Mouse (Mus musculus) kidney, postnatal 0 days (tissue): ENCODE measurements around the gene Papss1. TPM values are rescaled to one million over a fixed set of nuclear protein-coding genes. Genes with fewer than 3 reads are reported as not detected.

Experiments used
- ATAC-seq: fragments of 200-750 bp; cut with Nextera tagmentation; replicated peaks from 2 replicates; pipeline ENCODE4 v1.8.0; 2017; ENCODE audit warnings: low read depth, moderate number of reproducible peaks, moderate TSS enrichment, moderate library complexity; ENCODE audit not compliant: low FRiP score
- DNase-seq: peaks from one replicate; pipeline ENCODE4 v3.0.0-alpha.2; 2016; ENCODE audit warnings: low spot score
- H3K27ac ChIP-seq: fragments of 300-500 bp; sonication (generic); 2 replicates; pipeline ENCODE4 v1.5.1; 2014; ENCODE audit warnings: mild to moderate bottlenecking
- H3K27me3 ChIP-seq: fragments of 300-500 bp; sonication (generic); 2 replicates; pipeline ENCODE4 v1.6.1; 2014; ENCODE audit warnings: low read length, mixed read lengths; ENCODE audit not compliant: insufficient read depth
- H3K36me3 ChIP-seq: fragments of 300-500 bp; sonication (generic); 2 replicates; pipeline ENCODE4 v1.6.1; 2014; ENCODE audit warnings: low read length, mixed read lengths; ENCODE audit not compliant: insufficient read depth
- H3K4me1 ChIP-seq: fragments of 300-500 bp; sonication (generic); replicated peaks from 2 replicates; pipeline ENCODE4 v1.6.1; 2014; ENCODE audit warnings: antibody characterized with exemption, low read length, mixed read lengths; ENCODE audit not compliant: insufficient read depth
- H3K4me2 ChIP-seq: fragments of 300-500 bp; sonication (generic); 2 replicates; pipeline ENCODE4 v1.6.1; 2014; ENCODE audit warnings: mild to moderate bottlenecking, low read length, moderate library complexity, mixed read lengths
- H3K4me3 ChIP-seq: fragments of 300-500 bp; sonication (generic); replicated peaks from 2 replicates; pipeline ENCODE4 v1.5.1; 2014; ENCODE audit warnings: low read depth, low read length
- H3K9ac ChIP-seq: fragments of 300-500 bp; sonication (generic); 2 replicates; pipeline ENCODE4 v1.6.1; 2014; ENCODE audit warnings: low read depth, low read length
- H3K9me3 ChIP-seq: fragments of 300-500 bp; sonication (generic); replicated peaks from 2 replicates; pipeline ENCODE4 v1.6.1; 2016; ENCODE audit warnings: low read length, inconsistent platforms, mixed read lengths
- CTCF ChIP-seq: IDR thresholded peaks from 2 replicates; pipeline ENCODE4 v1.5.1; 2016; ENCODE audit warnings: antibody characterized with exemption, low read depth, mild to moderate bottlenecking, moderate library complexity
- WGBS: fragments of 180-500 bp; shearing (Covaris S2); extraction: QIAGEN DNeasy Blood & Tissue Kit; methylation state at CpG from one replicate; pipeline ENCODE4 v1.1.7; 2014; 5-methylcytosine and 5-hydroxymethylcytosine counted together
- polyA plus RNA-seq: library from polyadenylated mRNA; unstranded; fragments of >200 nt; fragmentation: Nextera tagmentation; extraction: Ambion mirVana; gene quantifications from 2 replicates; pipeline ENCODE4 v1.2.1, GENCODE M21; 2015

Papss1 gene
- polyA plus RNA-seq = 116 and 130 TPM in 2 replicates

GRCm38 (mm10) chr3:131564430-131565256, at the start of gene Papss1:
Gene Papss1, plus strand, starts transcription at chr3:131564768.
- Histone ChIP-seq H3K4me1 (peaks cover 12% of the 10 kb centered on the region; the same call in 1 of the 2 replicates), H3K9me3 (no peaks in the 10 kb centered on the region), H3K4me2 (peak within 1 kb of the TSS; percentile 68), H3K27me3 (no peaks in the 10 kb centered on the region), H3K4me3 (peak within 1 kb of the TSS; percentile 82), H3K36me3 (0 out of 2 replicates have a peak, but pooled peaks cover 3% of the 10 kb centered on the region), H3K27ac (peak within 1 kb of the TSS; percentile 95), H3K9ac (peak within 1 kb of the TSS; percentile 84)
- peak; percentile 99 for ATAC-seq
- peak; percentile 100 for DNase-seq
- no peak; the same call in 1 of the 2 replicates for TF ChIP-seq CTCF
- under 1% methylated on average over 72 of the region's 73 CpGs for WGBS

DNA sequence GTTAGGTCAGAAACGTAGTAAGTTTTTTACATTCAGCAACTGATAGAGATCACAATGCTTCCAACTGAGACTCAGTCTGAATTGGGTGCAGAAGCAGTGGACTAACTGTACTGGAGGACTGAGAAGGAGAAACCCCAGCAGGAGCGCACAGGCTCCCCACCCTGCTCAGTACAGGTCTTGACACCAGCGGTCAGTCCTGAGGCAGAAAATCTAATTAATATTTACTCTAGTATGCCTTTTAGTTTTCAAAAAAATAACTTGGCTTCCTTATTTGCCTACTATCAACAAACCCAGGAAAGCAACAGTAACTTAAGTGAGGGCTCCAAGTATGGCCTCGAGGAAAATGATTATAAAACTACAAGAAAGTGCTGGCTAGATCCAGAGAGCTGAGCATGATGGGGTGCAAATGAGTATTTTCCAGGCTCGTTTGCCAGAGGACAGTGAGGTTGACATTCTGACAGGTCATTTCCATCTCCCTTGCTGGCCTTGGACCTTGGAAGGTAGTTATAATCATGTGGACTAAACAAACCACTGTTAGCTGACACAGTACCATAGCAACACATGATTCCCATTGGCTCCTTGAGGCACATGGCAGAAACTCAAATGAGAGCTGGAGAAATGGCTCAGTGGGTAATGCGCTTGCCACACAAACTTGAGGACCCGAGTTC, 48.1 kb upstream of the Papss1 start:
- 79% methylated on average over 7 of the region's 7 CpGs for WGBS
- ATAC-seq (no peak), DNase-seq (no peak)
- Histone ChIP-seq H3K36me3 (no peaks in the 10 kb centered on the region), H3K27me3 (no peaks in the 10 kb centered on the region), H3K4me3 (no peak overlapping the region), H3K27ac (no peak overlapping the region), H3K9me3 (no peaks in the 10 kb centered on the region), H3K4me1 (no peaks in the 10 kb centered on the region), H3K4me2 (no peak overlapping the region), H3K9ac (no peak overlapping the region)
- no peak for TF ChIP-seq CTCF

DNA sequence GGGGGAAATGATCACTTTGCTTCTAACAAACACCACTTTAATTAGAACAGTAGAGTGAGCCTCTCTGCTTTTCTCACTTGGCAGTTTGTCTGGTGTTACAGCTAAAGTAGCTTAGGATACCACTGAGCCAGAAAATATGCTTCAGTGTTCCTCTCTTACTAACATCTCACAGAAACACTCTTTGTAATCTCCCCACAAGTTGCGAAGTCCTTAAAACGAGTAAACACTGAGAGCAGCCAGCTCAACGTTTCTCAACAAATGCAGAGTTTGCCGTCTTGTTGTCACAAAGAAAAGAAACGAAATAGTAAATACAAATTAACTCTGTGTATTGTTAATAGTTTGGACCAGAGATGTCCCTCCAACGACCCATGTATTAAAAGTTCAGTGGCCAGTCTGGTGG, 46.8 kb upstream of the Papss1 start:
- H3K27ac ChIP-seq = no peak overlapping the region
- 81% methylated on average over 6 of the region's 6 CpGs for WGBS
- H3K36me3 ChIP-seq = no peaks in the 10 kb centered on the region
- TF ChIP-seq CTCF = no peak
- no peak overlapping the region for H3K9ac ChIP-seq
- no peaks in the 10 kb centered on the region for H3K27me3 ChIP-seq
- H3K9me3 ChIP-seq = no peaks in the 10 kb centered on the region
- DNase-seq (no peak), ATAC-seq (no peak)
- H3K4me3 ChIP-seq = no peak overlapping the region
- H3K4me1 ChIP-seq = no peaks in the 10 kb centered on the region
- no peak overlapping the region for H3K4me2 ChIP-seq

GRCm38 (mm10) chr3:131521206-131521605, 43.4 kb upstream of the Papss1 start:
- 79% methylated on average over 4 of the region's 4 CpGs for WGBS

GRCm38 (mm10) chr3:131522243-131522642, 42.3 kb upstream of the Papss1 start:
- DNase-seq (peak; percentile 75), ATAC-seq (no peak)
- TF ChIP-seq CTCF = no peak

More at GRCm38 (mm10) chr3:131521206-131521605, 43.4 kb upstream of the Papss1 start:
- Histone ChIP-seq H3K27ac (no peak overlapping the region), H3K4me2 (no peak overlapping the region), H3K36me3 (no peaks in the 10 kb centered on the region), H3K4me3 (no peak overlapping the region), H3K4me1 (no peaks in the 10 kb centered on the region), H3K27me3 (no peaks in the 10 kb centered on the region), H3K9ac (no peak overlapping the region), H3K9me3 (no peaks in the 10 kb centered on the region)
- DNase-seq (no peak), ATAC-seq (no peak)
- TF ChIP-seq CTCF = no peak

DNA sequence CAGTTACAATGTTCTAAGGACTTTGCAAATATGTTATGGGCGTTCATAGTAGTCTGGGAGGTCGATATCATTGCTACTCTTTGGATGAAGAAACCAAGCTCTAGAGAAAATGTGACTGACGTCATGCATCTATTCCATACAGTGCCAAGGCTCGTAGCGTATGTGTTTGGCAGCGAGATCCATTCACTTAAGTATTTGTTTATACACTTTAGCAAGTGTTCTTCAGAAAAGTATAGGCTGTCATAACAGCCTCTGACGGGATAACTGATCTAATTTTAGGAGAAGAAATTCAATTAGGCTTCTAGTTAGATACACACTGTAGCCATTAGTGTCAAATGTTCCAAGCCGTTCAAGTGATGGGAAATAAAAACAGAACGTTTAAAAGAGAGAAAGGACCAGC, 40.8 kb upstream of the Papss1 start:
- Histone ChIP-seq H3K4me2 (no peak overlapping the region), H3K4me3 (no peak overlapping the region), H3K9me3 (no peaks in the 10 kb centered on the region), H3K27me3 (no peaks in the 10 kb centered on the region), H3K4me1 (no peaks in the 10 kb centered on the region), H3K36me3 (no peaks in the 10 kb centered on the region), H3K9ac (no peak overlapping the region), H3K27ac (no peak overlapping the region)
- 74% methylated on average over 9 of the region's 9 CpGs for WGBS
- no peak for DNase-seq
- ATAC-seq = no peak
- no peak for TF ChIP-seq CTCF

More at GRCm38 (mm10) chr3:131522243-131522642, 42.3 kb upstream of the Papss1 start:
- no peak overlapping the region for H3K27ac ChIP-seq
- no peaks in the 10 kb centered on the region for H3K9me3 ChIP-seq
- no peaks in the 10 kb centered on the region for H3K36me3 ChIP-seq
- H3K4me1 ChIP-seq = no peaks in the 10 kb centered on the region
- H3K9ac ChIP-seq = no peak overlapping the region
- no peak overlapping the region for H3K4me3 ChIP-seq
- 51% methylated on average over 7 of the region's 7 CpGs for WGBS
- H3K27me3 ChIP-seq = no peaks in the 10 kb centered on the region
- no peak overlapping the region for H3K4me2 ChIP-seq
